Mouse (Mus musculus) central nervous system, embryonic 11.5 days (tissue): Measurements from ENCODE around the gene Pi4ka. TPM values are rescaled to one million over a fixed set of nuclear protein-coding genes. Genes with fewer than 3 reads are reported as not detected.

ENCODE experiments used
- polyA plus RNA-seq: library from polyadenylated mRNA; depleted of rRNA; stranded (reverse); fragments of >200 nt; gene quantifications from 2 replicates; pipeline ENCODE4 v1.2.3, GENCODE M21; 2012; rRNA removed

The Pi4ka gene
- 52.9 and 69.5 TPM in 2 replicates for polyA plus RNA-seq

GRCm38 (mm10) chr16:17405736-17406443 lies at the start of gene Pi4ka, which contains the start of gene Snap29:
Pi4ka (minus strand) TSS chr16:17406314.
Snap29 (plus strand) TSS chr16:17405986.

GRCm38 (mm10) chr16:17451541-17452372 lies 45.6 kb upstream of the Pi4ka start, which contains the start of gene Crkl:
Crkl (plus strand) TSS chr16:17451987.

GRCm38 (mm10) chr16:17331116-17331515 lies 75.0 kb downstream of the Pi4ka start, which contains the start of gene Serpind1:
Serpind1 (plus strand) TSS chr16:17331371.

GRCm38 (mm10) chr16:17275721-17276120 lies 130.4 kb downstream of the Pi4ka start, which contains the start of gene Tmem191c:
Tmem191c (plus strand) TSS chr16:17276077.

GRCm38 (mm10) chr16:17232794-17233701 lies 173.1 kb downstream of the Pi4ka start, which contains the start of gene Hic2:
Hic2 (plus strand) TSS chr16:17233572.

Other genes with a start within 250 kb of the Pi4ka start
- 157 and 191 TPM in 2 replicates for gene Ube2l3, start 203.7 kb downstream of the Pi4ka start, polyA plus RNA-seq
- gene Rimbp3, start 197.7 kb downstream of the Pi4ka start, polyA plus RNA-seq: 0.81 and 1.0 TPM in 2 replicates
- gene Hic2, start 172.7 kb downstream of the Pi4ka start, polyA plus RNA-seq: 13.4 and 13.9 TPM in 2 replicates
- gene Tmem191c, start 130.2 kb downstream of the Pi4ka start, polyA plus RNA-seq: 24.4 and 41.8 TPM in 2 replicates
- 3.5 and 5.9 TPM in 2 replicates for gene Serpind1, start 74.9 kb downstream of the Pi4ka start, polyA plus RNA-seq
- gene Snap29, start 328 bp downstream of the Pi4ka start, polyA plus RNA-seq: 7.0 and 10.6 TPM in 2 replicates
- 33.1 and 39.4 TPM in 2 replicates for gene Crkl, start 45.7 kb upstream of the Pi4ka start, polyA plus RNA-seq
- 4.4 and 7.6 TPM in 2 replicates for gene Aifm3, start 83.3 kb upstream of the Pi4ka start, polyA plus RNA-seq
- gene Lztr1, start 102.4 kb upstream of the Pi4ka start, polyA plus RNA-seq: 106 and 179 TPM in 2 replicates
- gene Thap7, start 124.8 kb upstream of the Pi4ka start, polyA plus RNA-seq: 45.2 and 55.7 TPM in 2 replicates
- gene Lrrc74b, start 154.9 kb upstream of the Pi4ka start, polyA plus RNA-seq: 0.19 and 0.22 TPM in 2 replicates
- gene P2rx6, start 155.6 kb upstream of the Pi4ka start, polyA plus RNA-seq: 0.76 and 0.91 TPM in 2 replicates
- gene Slc7a4, start 176.9 kb upstream of the Pi4ka start, polyA plus RNA-seq: 1.9 and 2.8 TPM in 2 replicates
- gene Smpd4, start 213.0 kb upstream of the Pi4ka start, polyA plus RNA-seq: 73.3 and 99.1 TPM in 2 replicates
- 5.1 and 7.4 TPM in 2 replicates for gene Ccdc74a, start 240.2 kb upstream of the Pi4ka start, polyA plus RNA-seq